Mouse (Mus musculus) Patski (cell line): Measurements from ENCODE around the gene Dot1l. TPM values are rescaled to one million over a fixed set of nuclear protein-coding genes. Genes with fewer than 3 reads are reported as not detected.

ENCODE experiments used
- ATAC-seq: fragments of 100-300 bp; one replicate; pipeline ENCODE4 v1.8.0; 2021
- CTCF ChIA-PET: fragments of 350-600 bp; sonication (Branson Sonifier 250); formaldehyde crosslinking; loops from one replicate; lab custom pipeline; 2022; ENCODE audit warnings: inconsistent platforms; lab: Charles Lee
- POLR2A ChIA-PET: fragments of 350-600 bp; sonication (Branson Sonifier 250); formaldehyde crosslinking; loops from one replicate; lab custom pipeline; 2022; ENCODE audit warnings: antibody characterized with exemption, inconsistent platforms; lab: Charles Lee
- DNase-seq: peaks from one replicate; pipeline ENCODE4 v3.0.0-alpha.2; 2011; ENCODE audit warnings: low read depth, low spot score
- H3K27me3 ChIP-seq: fragments of 371-371 bp; one replicate; pipeline ENCODE4 v1.5.1; 2021
- CTCF ChIP-seq: fragments of 100-300 bp; IDR thresholded peaks from one replicate; pipeline ENCODE4 v1.5.1; 2021
- in situ Hi-C: fragments of 300-500 bp; cut with MboI; formaldehyde crosslinking; loops from 3 replicates; pipeline ENCODE4 v1.11.1; 2018; ENCODE audit warnings: low pct_unique_long_range_greater_than_20kb, mixed read lengths
- polyA plus RNA-seq: library from polyadenylated mRNA; unstranded; gene quantifications from one replicate; pipeline ENCODE4 v1.2.3, GENCODE M21; 2021

Gene Dot1l
- polyA plus RNA-seq, 1 experiment from 2014 or later: 24.0 TPM

- DNase-seq: no peak
- ChIA-PET CTCF (interaction anchor here (1.2 to 2.0 kb wide), 2 partner anchors 8 to 19 kb away, joined by 3 to 8 read pairs; no protein-coding TSS in a partner anchor), POLR2A (interaction anchor here (0.5 to 1.3 kb wide), 3 partner anchors 13 to 794 kb away, joined by 3 to 5 read pairs (median 3); no protein-coding TSS in a partner anchor)
- no peak for TF ChIP-seq CTCF
- ATAC-seq: no peak
- in situ Hi-C loops: no loop called here
- H3K27me3 ChIP-seq: no peaks in the 10 kb centered on the region
Measured at GRCm38 (mm10) chr10:80766161-80766815, 11.3 kb downstream of the Dot1l start.

GRCm38 (mm10) chr10:80768365-80768764, 13.4 kb downstream of the Dot1l start:
- ChIA-PET POLR2A (no interaction called here), CTCF (no interaction called here)
- TF ChIP-seq CTCF: no peak

GRCm38 (mm10) chr10:80773816-80774215, 18.8 kb downstream of the Dot1l start:
- H3K27me3 ChIP-seq: no peaks in the 10 kb centered on the region
- TF ChIP-seq CTCF: no peak
- no peak for DNase-seq
- ChIA-PET POLR2A (no interaction called here), CTCF (interaction anchor here (1.1 to 8.8 kb wide), 8 partner anchors 8 to 36 kb away, joined by 3 to 43 read pairs (median 10); no protein-coding TSS in a partner anchor)
- no peak for ATAC-seq
- in situ Hi-C loops: no loop called here

More at GRCm38 (mm10) chr10:80768365-80768764, 13.4 kb downstream of the Dot1l start:
- in situ Hi-C loops: no loop called here
- H3K27me3 ChIP-seq: no peaks in the 10 kb centered on the region
- DNase-seq: no peak
- ATAC-seq: no peak

- peak; percentile 55 for ATAC-seq
- no peak for DNase-seq
- no peaks in the 10 kb centered on the region for H3K27me3 ChIP-seq
- CTCF ChIA-PET: interaction anchor here (1.1 to 8.8 kb wide), 9 partner anchors 9 to 35 kb away, joined by 3 to 43 read pairs (median 9); no protein-coding TSS in a partner anchor
- TF ChIP-seq CTCF: no peak
- in situ Hi-C loops: no loop called here
- POLR2A ChIA-PET: interaction anchor here (0.5 kb wide), 1 partner anchor 17 kb away, joined by 3 read pairs; no protein-coding TSS in a partner anchor
Measured at GRCm38 (mm10) chr10:80774549-80774948, 19.5 kb downstream of the Dot1l start.

GRCm38 (mm10) chr10:80774981-80775380, 20.0 kb downstream of the Dot1l start:
- ChIA-PET CTCF (interaction anchor here (1.1 to 8.8 kb wide), 9 partner anchors 9 to 35 kb away, joined by 3 to 43 read pairs (median 9); no protein-coding TSS in a partner anchor), POLR2A (no interaction called here)
- in situ Hi-C loops: no loop called here
- no peaks in the 10 kb centered on the region for H3K27me3 ChIP-seq
- no peak for TF ChIP-seq CTCF
- ATAC-seq (no peak), DNase-seq (no peak)

GRCm38 (mm10) chr10:80775731-80776130, 20.7 kb downstream of the Dot1l start:
- DNase-seq (no peak), ATAC-seq (no peak)
- in situ Hi-C loops: no loop called here
- ChIA-PET CTCF (interaction anchor here (2.1 to 8.8 kb wide), 5 partner anchors 10 to 28 kb away, joined by 8 to 43 read pairs (median 28); no protein-coding TSS in a partner anchor), POLR2A (interaction anchor here (0.7 to 1.3 kb wide), 2 partner anchors 10 to 24 kb away, joined by 4 read pairs; no protein-coding TSS in a partner anchor)
- TF ChIP-seq CTCF: no peak
- H3K27me3 ChIP-seq: no peaks in the 10 kb centered on the region

GRCm38 (mm10) chr10:80776358-80776869, 21.4 kb downstream of the Dot1l start:
- no peak for DNase-seq
- POLR2A ChIA-PET: interaction anchor here (1.3 kb wide), 1 partner anchor 9 kb away, joined by 4 read pairs; no protein-coding TSS in a partner anchor
- in situ Hi-C loops: no loop called here
- peak; percentile 33 for ATAC-seq
- no peaks in the 10 kb centered on the region for H3K27me3 ChIP-seq
- no peak for TF ChIP-seq CTCF
- CTCF ChIA-PET: interaction anchor here (4.1 to 8.8 kb wide), 3 partner anchors 10 to 29 kb away, joined by 28 to 43 read pairs (median 29); no protein-coding TSS in a partner anchor

- ChIA-PET POLR2A (interaction anchor here (1.0 to 1.3 kb wide), 2 partner anchors 9 to 29 kb away, joined by 3 to 4 read pairs; no protein-coding TSS in a partner anchor), CTCF (interaction anchor here (4.1 to 8.8 kb wide), 3 partner anchors 9 to 30 kb away, joined by 28 to 43 read pairs (median 29); no protein-coding TSS in a partner anchor)
- no peak for TF ChIP-seq CTCF
- ATAC-seq: no peak
- no peaks in the 10 kb centered on the region for H3K27me3 ChIP-seq
- in situ Hi-C loops: no loop called here
- no peak for DNase-seq
Measured at GRCm38 (mm10) chr10:80777123-80777522, 22.1 kb downstream of the Dot1l start.

- in situ Hi-C loops: no loop called here
- POLR2A ChIA-PET: no interaction called here
Measured at GRCm38 (mm10) chr10:80779565-80779964, 24.6 kb downstream of the Dot1l start.

GRCm38 (mm10) chr10:80784302-80784701, 29.3 kb downstream of the Dot1l start:
- ATAC-seq: no peak
- DNase-seq: no peak
- no peak for TF ChIP-seq CTCF
- H3K27me3 ChIP-seq: no peaks in the 10 kb centered on the region
- in situ Hi-C loops: no loop called here
- CTCF ChIA-PET: interaction anchor here (5.0 kb wide), 1 partner anchor 9 kb away, joined by 29 read pairs; no protein-coding TSS in a partner anchor
- POLR2A ChIA-PET: no interaction called here

More at GRCm38 (mm10) chr10:80779565-80779964, 24.6 kb downstream of the Dot1l start:
- ATAC-seq: no peak
- H3K27me3 ChIP-seq: no peaks in the 10 kb centered on the region
- CTCF ChIA-PET: no interaction called here
- DNase-seq: no peak
- TF ChIP-seq CTCF: no peak
